Mouse (Mus musculus): ENCODE measurements around the gene 3110001I22Rik. TPM values are rescaled to one million over a fixed set of nuclear protein-coding genes. Genes with fewer than 3 reads are reported as not detected.

The 3110001I22Rik gene
- total RNA-seq, 2 experiments from 2014 or later = 1.7 to 2.3 TPM

DNA sequence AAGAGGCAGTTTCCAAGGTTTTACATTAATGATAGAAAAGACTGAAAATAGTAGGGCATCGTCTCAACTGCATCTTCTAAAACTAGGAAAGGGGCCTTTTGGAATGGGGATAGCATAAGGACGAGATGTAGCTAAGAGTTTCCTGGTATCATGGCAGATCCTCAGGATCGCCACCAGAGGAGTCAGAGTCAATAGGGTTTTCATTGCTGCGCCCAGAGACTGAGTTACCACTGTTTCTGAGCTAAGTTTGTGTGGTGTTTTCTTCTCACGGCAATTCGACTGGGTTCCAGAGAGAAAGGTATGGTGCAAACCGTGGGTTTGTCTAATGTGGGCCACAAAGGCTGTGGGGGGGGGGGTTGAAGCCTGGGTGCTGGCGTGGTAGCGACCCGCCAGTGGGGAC is 32.9 kb downstream of the 3110001I22Rik start:
- intact Hi-C loops (cut with DNase I; ENCODE audit: low total_unique reads) = no loop called here
- no peak for DNase-seq

DNA sequence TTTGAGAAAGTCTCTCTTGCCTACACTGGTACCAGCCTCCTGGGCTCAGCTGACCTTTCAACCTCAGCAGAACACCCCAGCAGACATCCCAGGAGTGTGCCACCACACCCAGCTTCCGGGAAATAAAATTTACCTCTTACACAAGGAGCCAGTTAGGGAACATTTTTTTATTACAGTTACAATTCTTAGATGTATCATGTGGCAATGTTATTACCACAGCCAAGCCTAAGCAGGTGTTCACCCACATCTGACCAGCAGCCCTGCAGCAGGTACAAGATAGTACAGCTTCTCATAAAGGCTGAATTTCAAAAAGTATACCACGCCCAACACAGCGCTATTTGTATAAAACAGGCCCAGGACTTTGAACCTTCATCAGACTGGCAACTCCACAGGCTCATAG is 43.2 kb downstream of the 3110001I22Rik start:
- intact Hi-C loops (cut with DNase I; ENCODE audit: low total_unique reads) = no loop called here
- no peak for DNase-seq

DNA sequence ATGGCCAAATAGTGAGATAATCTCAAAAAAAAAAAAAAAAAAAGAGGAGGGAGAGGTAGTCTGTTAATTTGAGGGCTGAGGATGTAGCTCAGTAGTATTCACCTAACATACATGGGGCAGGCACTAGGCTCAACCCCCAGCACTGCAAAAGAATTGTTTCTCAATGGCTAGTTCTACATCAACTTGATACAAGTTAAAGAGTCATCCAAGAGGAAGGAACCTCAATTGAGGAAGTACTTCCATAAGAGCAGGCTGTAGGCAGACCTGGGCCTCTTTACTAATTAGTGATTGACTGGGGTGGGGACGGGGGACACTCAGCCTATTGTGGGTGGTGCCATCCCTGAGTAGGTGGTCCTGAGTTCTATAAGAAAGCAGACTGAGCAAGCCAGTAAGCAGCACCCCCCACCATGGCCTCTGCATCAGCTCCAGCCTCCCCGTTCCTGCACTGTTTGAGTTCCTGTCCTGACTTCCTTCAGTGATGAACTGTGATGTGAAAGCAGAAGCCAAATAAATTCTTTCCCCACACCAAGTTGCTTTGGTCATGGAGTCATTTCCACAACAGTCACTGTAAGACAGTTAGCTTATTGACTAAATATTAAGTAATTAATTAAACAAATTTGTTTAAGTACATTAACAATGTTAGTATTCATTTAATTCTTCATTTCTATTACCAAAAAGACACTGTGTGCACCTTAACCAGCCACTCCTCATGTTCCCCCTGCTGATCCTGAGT is 45.3 kb downstream of the 3110001I22Rik start:
- no peak for DNase-seq
- intact Hi-C loops (cut with DNase I; ENCODE audit: low total_unique reads) = no loop called here

DNA sequence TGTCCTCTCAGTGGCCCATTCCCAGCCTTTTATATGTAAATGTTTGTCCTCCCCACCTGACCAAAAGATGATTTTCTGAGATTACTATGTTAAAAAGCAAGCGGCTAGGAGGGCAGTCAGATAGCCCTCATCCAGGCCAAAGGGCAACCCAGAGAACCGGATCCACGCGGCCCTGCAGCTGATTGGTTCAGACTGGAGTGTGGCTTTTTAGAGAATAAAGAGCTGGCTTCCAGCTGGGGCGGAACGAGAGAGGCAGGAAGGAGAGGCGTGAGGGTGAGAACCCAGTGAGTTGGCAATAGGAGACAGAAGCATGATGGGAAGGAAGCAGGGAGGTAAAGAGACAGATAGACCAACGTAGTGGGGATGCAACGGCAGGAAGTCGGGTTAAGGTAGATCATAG is 51.2 kb downstream of the 3110001I22Rik start:
- intact Hi-C loops (cut with DNase I; ENCODE audit: low total_unique reads) = no loop called here
- DNase-seq = no peak

DNA sequence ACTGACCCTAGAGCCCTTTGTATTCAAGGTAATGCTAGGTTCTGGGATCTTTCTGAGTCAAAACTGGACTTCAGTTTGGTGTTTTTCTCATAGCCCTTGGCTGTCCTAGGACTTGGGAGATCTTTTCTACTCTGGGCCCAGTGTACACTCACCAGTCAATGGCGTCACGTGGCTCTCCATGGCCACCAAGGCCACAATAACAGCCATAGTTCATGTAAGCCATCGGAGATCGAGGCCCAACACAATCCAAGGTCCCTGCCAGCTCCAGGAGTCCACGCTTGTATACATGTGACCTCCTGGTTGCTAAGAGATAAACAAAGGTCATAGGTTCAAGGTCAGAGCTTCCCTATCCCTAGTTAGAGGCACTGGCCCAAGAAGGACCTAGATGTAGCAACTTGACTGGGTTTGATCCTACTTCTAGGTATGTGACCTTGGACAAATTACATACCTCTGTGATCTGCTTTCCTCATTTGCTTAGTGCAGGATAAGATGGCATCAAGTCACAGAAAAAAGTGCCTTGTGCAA is 56.1 kb downstream of the 3110001I22Rik start:
- intact Hi-C loops (cut with DNase I; ENCODE audit: low total_unique reads) = no loop called here
- DNase-seq = no peak

Other genes starting within 250 kb of the 3110001I22Rik start
- 10 to 100 TPM in 1 of 2 experiments, 1 to 10 TPM in 1; 9.0 to 11.8 TPM for gene Parn, start 3.8 kb upstream of the 3110001I22Rik start, total RNA-seq (2021)
- 10 to 100 TPM; 28.2 to 34.2 TPM for gene Bfar, start 71 bp upstream of the 3110001I22Rik start, total RNA-seq (2021)
- gene Pla2g10, start 59.1 kb downstream of the 3110001I22Rik start, total RNA-seq (2021) = not detected
- gene Rrn3, start 108.8 kb downstream of the 3110001I22Rik start, total RNA-seq (2021) = 10 to 100 TPM; 25.1 to 26.6 TPM
- gene Ntan1, start 146.9 kb downstream of the 3110001I22Rik start, total RNA-seq (2021) = 10 to 100 TPM; 34.1 to 38.6 TPM
- 10 to 100 TPM; 40.7 to 42.3 TPM for gene Pdxdc1, start 231.2 kb downstream of the 3110001I22Rik start, total RNA-seq (2021)
- gene Mpv17l, start 231.2 kb downstream of the 3110001I22Rik start, total RNA-seq (2021) = 1 to 10 TPM; 2.8 to 2.9 TPM

All from gastrocnemius, postnatal 14 days (tissue).